Mouse (Mus musculus) adrenal gland, adult 18-20 months (tissue): Measurements from ENCODE around the gene Jam2. TPM values are rescaled to one million over a fixed set of nuclear protein-coding genes. Genes with fewer than 3 reads are reported as not detected.

Experiments used
- DNase-seq, 2 experiments: peaks; one replicate each; pipeline ENCODE4 v3.0.0; 2021 to 2022; ENCODE audit warnings: low spot score in 2 of 2
- total RNA-seq, 2 experiments: library from RNA; stranded (reverse); gene quantifications; 1 replicate in 1 of 2; 2 replicates in 1 of 2; pipeline ENCODE4 v1.2.3; 2021

The Jam2 gene
- total RNA-seq, 2 experiments from 2014 or later: 10.6 to 13.9 TPM

DNA sequence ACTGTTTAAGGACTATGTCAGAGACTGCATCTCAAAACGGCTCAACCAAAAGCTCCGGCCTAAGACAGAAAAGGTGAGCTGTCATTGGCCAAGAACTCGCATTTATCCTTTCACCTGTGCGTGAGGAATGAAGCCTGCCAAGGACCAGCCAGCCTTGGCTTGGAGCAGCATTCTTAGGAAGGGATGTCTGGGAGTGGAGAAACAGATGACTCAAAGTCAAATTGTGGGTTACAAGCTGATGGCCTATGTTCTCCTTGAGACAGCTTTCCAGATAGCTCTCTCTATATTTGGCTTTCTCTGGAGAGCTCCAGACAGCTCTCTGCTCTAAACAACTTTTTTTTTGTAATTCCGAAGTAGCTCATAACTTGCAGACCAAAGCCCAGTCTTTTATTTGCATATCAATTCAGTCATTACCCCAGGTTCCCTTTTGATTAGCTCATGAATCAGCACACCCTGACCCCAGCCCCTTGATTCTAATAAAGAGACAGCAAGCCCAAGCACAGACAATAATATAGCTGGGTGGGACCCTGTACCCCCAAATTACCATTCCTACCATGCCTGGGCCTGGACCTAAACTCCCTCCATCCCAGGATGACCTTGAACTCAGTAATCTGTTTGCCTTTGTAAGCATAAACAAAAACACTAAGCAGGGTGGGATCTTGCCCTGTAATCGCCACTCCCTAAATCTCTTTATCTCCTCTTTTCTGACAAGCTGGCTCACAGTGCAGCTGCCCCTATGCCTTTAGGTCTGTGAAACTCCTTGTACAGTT, 5.1 kb downstream of the Jam2 start:
- no peak for DNase-seq

GRCm38 (mm10) chr16:84779718-84780117, 5.8 kb downstream of the Jam2 start:
- DNase-seq: no peak

DNA sequence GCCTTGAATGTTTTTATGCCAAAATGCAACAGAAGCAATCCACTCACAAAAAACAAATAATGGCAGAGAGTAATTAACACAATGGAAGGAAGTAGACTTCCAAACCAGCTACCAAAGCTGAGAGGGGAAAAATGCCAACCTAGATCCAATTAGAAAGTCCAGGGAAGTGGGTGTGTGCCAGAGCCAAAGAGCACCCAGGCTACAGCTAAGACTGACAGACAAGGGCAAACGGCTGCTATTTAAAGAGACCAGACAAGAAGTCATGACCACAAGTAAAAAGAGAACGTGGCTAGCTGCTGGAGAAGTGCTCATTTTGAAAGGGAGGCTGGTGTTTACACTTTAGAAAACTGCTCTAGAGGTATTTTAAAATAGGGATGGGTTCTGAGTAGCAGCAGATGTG, 9.4 kb downstream of the Jam2 start:
- DNase-seq: no peak

DNA sequence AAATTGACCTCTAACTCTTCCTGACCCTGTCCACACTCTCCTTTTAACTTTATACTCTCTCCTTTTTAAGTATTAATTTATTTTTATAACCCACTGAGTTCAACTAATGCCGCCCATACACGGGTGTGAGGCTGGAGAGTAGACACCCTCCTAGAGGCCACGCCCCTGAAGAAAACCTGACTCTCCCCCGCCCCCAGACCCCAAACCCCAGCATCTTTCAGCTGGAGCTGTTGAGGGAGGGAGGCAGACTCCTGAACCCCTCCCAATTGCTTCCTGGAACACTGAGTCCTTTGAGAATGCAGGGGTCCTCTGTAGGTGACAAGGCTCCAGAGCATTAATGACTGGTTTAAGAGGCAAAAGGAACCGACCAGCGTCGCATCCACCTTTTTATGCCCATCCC, 11.0 kb downstream of the Jam2 start:
- no peak for DNase-seq

DNA sequence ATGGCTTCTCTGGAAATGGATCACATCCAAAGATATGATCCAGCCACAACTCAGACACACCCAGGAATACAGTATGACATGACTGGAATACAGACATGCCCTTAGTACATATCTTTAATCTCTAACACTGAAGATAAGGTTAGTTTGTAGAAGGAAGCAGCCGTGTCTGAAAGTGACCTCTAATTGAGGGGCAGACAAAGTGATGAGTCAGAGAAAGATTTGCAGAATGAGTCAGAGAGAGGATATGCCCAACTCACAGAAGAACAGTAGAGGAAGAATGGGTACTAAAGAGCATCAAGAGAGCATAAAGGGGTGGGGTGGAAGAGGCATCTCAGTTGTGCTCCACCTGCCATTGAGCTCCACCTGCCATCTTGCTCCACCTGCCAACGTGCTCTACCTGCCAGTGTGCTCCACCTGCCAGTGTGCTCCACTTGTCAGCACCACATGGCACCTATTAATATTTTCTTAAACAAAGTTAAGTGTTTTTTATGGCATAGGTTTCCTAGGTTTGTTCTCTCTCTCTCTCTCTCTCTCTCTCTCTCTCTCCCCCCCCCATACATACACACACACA, 16.8 kb downstream of the Jam2 start:
- no peak for DNase-seq

DNA sequence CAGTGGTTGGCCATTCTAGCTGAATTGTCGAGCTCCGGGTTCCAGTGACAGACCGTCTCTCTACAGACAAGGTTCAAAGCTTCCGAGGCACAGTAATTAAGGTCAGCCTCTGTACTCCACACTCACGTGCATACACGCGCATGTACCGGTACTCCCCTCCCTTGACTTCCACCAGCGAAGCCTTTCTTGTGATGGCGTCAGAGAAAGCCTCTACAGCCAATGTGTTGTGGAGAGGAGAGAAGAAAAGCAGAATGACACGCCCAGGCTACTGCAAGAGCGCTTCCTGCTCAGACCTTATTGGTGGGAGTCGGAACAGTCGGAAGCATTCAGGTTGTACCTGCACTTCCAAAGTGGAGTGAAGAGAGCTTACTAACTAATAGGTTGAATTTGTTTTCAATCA, 19.5 kb downstream of the Jam2 start:
- DNase-seq: no peak

- DNase-seq: no peak
These were observed 21.4 kb downstream of the Jam2 start for GRCm38 (mm10) chr16:84795337-84795736.

DNA sequence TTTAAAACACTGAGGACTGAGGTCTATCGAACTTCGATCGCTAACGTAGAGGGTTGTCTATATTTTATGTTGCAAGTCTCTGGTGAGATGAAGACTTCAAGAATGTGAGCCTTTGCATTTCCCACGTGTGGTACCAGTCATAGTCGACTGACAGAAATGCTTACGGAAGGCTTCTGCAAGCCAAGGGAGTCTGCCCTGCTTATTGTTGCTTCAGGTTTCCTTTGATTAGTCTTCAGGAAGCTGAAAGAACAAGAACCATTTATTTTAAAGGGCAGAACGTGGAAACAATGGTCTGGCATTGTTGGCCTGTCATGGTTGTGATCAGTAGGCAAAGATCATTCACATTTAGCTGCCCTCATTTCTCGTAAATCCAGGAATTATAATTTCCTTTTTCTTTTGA, 22.8 kb downstream of the Jam2 start:
- no peak for DNase-seq

- DNase-seq: no peak
These were observed 26.1 kb downstream of the Jam2 start for GRCm38 (mm10) chr16:84800038-84800437.

- DNase-seq: peak; percentile 43 to 49
These were observed 28.3 kb downstream of the Jam2 start for GRCm38 (mm10) chr16:84802217-84802616.

DNA sequence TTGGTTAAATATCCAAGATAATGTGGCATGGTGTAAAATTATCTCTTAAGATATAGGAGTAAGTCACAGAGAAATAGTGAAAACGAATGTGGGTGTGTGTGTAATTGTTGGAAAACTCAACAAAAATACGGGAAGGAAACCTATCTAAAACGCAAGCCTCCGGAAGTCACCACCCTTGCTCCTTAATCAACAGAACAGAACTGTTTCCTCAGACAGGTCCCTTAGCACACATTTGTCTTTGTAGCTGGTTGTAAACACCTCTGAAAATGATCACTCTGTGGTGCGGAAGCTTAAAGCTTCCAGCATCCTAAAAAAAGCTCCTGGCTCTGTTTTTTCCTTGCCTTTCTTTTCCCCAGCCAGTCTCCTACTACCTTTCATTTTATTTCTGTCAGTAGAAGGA, 30.9 kb downstream of the Jam2 start:
- DNase-seq: no peak

GRCm38 (mm10) chr16:84806175-84806574, 32.3 kb downstream of the Jam2 start:
- no peak for DNase-seq

- DNase-seq: no peak
These were observed 34.0 kb downstream of the Jam2 start for GRCm38 (mm10) chr16:84807874-84808273.

- no peak for DNase-seq
These were observed 36.3 kb downstream of the Jam2 start for GRCm38 (mm10) chr16:84810254-84810653.

- no peak for DNase-seq
These were observed 39.9 kb downstream of the Jam2 start for GRCm38 (mm10) chr16:84813852-84814251.

- no peak for DNase-seq
These were observed 40.6 kb downstream of the Jam2 start for GRCm38 (mm10) chr16:84814511-84814910.

GRCm38 (mm10) chr16:84817423-84817822, 43.5 kb downstream of the Jam2 start:
- DNase-seq: peak in 1 of 2 experiments; percentile 16

- DNase-seq: no peak
These were observed 51.1 kb downstream of the Jam2 start for GRCm38 (mm10) chr16:84825009-84825408.

GRCm38 (mm10) chr16:84831696-84832095, 57.8 kb downstream of the Jam2 start:
- no peak for DNase-seq

DNA sequence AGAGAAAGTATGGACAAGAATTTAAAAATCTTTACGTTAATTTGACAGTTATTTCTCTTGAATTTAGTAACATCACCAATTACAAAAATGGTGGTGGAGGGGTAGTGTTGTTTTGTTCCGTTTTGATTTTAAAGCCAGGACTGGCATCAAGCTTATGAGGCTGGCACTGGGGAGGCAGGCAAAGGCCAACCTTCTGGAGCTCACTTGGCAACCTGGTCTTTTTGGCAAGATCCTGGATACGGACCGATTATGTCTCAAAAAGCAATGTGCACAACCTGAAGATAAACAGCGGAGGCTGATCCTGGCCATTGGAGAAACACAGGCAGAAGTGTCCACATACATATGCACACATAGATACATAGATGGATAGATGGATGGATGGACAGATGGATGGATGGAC, 58.8 kb downstream of the Jam2 start:
- no peak for DNase-seq

- no peak for DNase-seq
These were observed 60.4 kb downstream of the Jam2 start for GRCm38 (mm10) chr16:84834344-84834743.

GRCm38 (mm10) chr16:84834745-84835440, 61.0 kb downstream of the Jam2 start, which contains the start of gene Gabpa:
TSS of gene Gabpa (plus strand) at chr16:84834925.
- peak; percentile 81 to 82 for DNase-seq
